ENCODE assay signal across 8 mouse cellular contexts in the genomic region with DNA sequence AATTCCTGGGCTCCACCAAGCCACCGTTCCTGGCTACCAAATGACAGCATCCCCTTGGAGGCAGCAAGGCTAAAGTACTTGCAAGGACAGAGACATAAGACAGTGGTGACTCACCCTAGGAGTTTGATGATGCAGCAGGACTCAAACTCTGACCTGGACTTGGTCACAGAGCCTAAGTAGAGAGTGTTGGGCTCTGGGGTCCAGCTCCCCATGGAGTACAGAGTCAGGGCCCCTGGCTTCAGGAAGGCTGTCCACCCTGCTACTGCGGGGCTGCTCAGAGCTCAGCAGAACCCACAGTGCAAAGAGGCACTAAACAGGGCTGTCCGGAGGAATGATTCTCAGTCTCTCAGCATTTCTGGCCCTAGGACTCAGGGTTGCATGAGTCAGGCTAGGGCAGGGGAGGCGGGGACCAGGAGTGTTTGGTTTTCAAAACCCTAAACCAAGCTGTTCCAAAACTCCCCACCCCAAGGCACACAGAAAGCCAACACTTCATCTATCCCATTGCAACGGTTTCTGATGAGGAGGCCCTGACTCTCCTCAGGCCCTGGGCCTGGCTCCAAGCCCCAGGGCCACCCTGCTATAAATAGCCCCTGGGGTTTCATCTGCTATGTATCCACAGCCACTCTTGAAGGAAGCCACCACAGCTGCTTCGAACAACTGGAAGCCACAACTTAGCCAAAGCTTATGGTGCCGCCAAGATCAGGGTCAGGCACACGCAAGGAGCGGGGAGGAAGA.
DNase-seq lines count a peak whose midpoint lies in the region; ATAC-seq lines count a peak whose summit lies in the region.

No protein-coding gene starts in this region.

- peaks cover 34% of the 10 kb centered on the region for H3K36me3 ChIP-seq in megakaryocyte, embryonic 14.5 days (replicated peaks; ENCODE audit: low read length)
- peaks cover 18% of the 10 kb centered on the region; the same call in 1 of the 2 replicates for H3K36me3 ChIP-seq in kidney, embryonic 14.5 days (ENCODE audit: control insufficient read depth, insufficient read depth, low read length)

- peaks cover 14% of the 10 kb centered on the region for H3K27me3 ChIP-seq in megakaryocyte, embryonic 14.5 days (replicated peaks)
- no peaks in the 10 kb centered on the region for H3K27me3 ChIP-seq in kidney, embryonic 14.5 days (ENCODE audit: control insufficient read depth, insufficient read depth, low read length)

- H3K4me2 ChIP-seq in kidney, embryonic 14.5 days (replicated peaks; ENCODE audit: low read depth, low read length), result no peak overlapping the region

- H3K9ac ChIP-seq in kidney, embryonic 14.5 days (ENCODE audit: low read depth, low read length), result no peak overlapping the region

- DNase-seq in gastrocnemius, postnatal 25 days, result peak; percentile 79
- DNase-seq in lung, postnatal 4 days, result peak; percentile 78 to 94
- no peak for DNase-seq in layer of hippocampus, adult 9-11 months
- DNase-seq in cerebellum, postnatal 25 days, result no peak
- no peak for DNase-seq in frontal cortex, postnatal 25 days (ENCODE audit: low spot score in 2 of 2)

- H3K9me3 ChIP-seq in megakaryocyte, embryonic 14.5 days, result no peaks in the 10 kb centered on the region
- H3K9me3 ChIP-seq in kidney, embryonic 14.5 days (ENCODE audit: control insufficient read depth, low read length), result no peaks in the 10 kb centered on the region

- 61% methylated on average over 9 of the region's 9 CpGs for WGBS in kidney, embryonic 14.5 days

- ATAC-seq in megakaryocyte, adult 5-6 weeks (ENCODE audit: poor library complexity, severe bottlenecking), result no peak
- ATAC-seq in kidney, embryonic 14.5 days (ENCODE audit: low FRiP score, low TSS enrichment), result no peak

- H3K27ac ChIP-seq in kidney, embryonic 14.5 days (ENCODE audit: low read depth, low read length), result peak overlapping the region; percentile 30; the same call in 1 of the 2 replicates

- peaks cover 74% of the 10 kb centered on the region for H3K4me1 ChIP-seq in megakaryocyte, embryonic 14.5 days
- H3K4me1 ChIP-seq in kidney, embryonic 14.5 days (ENCODE audit: control insufficient read depth, insufficient read depth, low read length), result peaks cover 37% of the 10 kb centered on the region

- peak overlapping the region; percentile 83 for H3K4me3 ChIP-seq in megakaryocyte, embryonic 14.5 days (replicated peaks)
- no peak overlapping the region for H3K4me3 ChIP-seq in kidney, embryonic 14.5 days (ENCODE audit: low read length)

Comparison
In these comparisons a context has a peak if more than half of its experiments do, and no peak if none do; other contexts are left out.
1. DNase-seq: peak in gastrocnemius, postnatal 25 days (single experiment) and lung, postnatal 4 days (2 of 2); none in layer of hippocampus, adult 9-11 months (single experiment), cerebellum, postnatal 25 days (0 of 2) and frontal cortex, postnatal 25 days (0 of 2).